Mouse (Mus musculus): ENCODE measurements around the gene Mov10l1. TPM values are rescaled to one million over a fixed set of nuclear protein-coding genes. Genes with fewer than 3 reads are reported as not detected.

Gene Mov10l1
- total and polyA plus RNA-seq, 2 experiments = not detected

DNA sequence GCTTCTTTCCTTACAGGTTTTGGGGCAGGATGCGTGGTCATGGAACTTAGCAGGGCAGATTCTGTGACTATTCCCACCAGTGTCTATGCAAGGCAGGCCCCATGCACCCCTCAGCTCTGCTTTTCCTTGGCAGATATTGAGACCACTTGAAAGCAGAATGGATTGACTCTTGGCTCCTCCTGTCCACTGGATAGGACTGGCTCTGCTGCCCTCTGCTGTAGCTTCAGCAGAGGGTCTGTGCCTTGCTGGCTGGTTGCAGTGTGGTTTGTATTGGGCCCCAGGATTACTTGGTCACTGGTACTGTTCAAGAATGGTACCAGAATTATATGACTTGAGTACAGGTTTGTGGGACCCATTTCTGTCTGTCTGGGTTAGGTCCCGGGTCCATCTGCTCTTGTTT lies 16.4 kb downstream of the Mov10l1 start:
- TF ChIP-seq POLR2A (IDR thresholded peaks at IDR 0.05; ENCODE audit: extremely low read depth, insufficient read depth, low read length) (no peak), CTCF (IDR thresholded peaks at IDR 0.05; ENCODE audit: low read depth, low read length) (peak; percentile 67)
- Histone ChIP-seq H3K36me3 (ENCODE audit: control insufficient read depth, insufficient read depth, low read length) (no peaks in the 10 kb centered on the region), H3K4me3 (ENCODE audit: insufficient read depth, low read depth, low read length) (no peak overlapping the region), H3K79me2 (ENCODE audit: control insufficient read depth, insufficient read depth, low read length) (no peaks in the 10 kb centered on the region), H3K4me1 (ENCODE audit: control insufficient read depth, insufficient read depth, low read length) (no peaks in the 10 kb centered on the region), H3K27me3 (ENCODE audit: control insufficient read depth, insufficient read depth, low read length) (no peaks in the 10 kb centered on the region), H3K27ac (replicated peaks; ENCODE audit: insufficient read depth, low read depth, low read length) (no peak overlapping the region), H3K9ac (ENCODE audit: low read depth, low read length) (no peak overlapping the region)
- 71% methylated on average over 2 of the region's 2 CpGs for WGBS
- DNase-seq (ENCODE audit: extremely low read depth, low read depth, low spot score) = peak; percentile 5

GRCm38 (mm10) chr15:89000367-89000766 lies 17.7 kb downstream of the Mov10l1 start:
- 50% methylated on average over 2 of the region's 2 CpGs for WGBS
- no peak for TF ChIP-seq POLR2A (IDR thresholded peaks at IDR 0.05; ENCODE audit: extremely low read depth, insufficient read depth, low read length)
- TF ChIP-seq CTCF (IDR thresholded peaks at IDR 0.05; ENCODE audit: low read depth, low read length) = no peak
- Histone ChIP-seq H3K36me3 (ENCODE audit: control insufficient read depth, insufficient read depth, low read length) (no peaks in the 10 kb centered on the region), H3K4me3 (ENCODE audit: insufficient read depth, low read depth, low read length) (no peak overlapping the region), H3K4me1 (ENCODE audit: control insufficient read depth, insufficient read depth, low read length) (no peaks in the 10 kb centered on the region), H3K27ac (replicated peaks; ENCODE audit: insufficient read depth, low read depth, low read length) (no peak overlapping the region), H3K9ac (ENCODE audit: low read depth, low read length) (no peak overlapping the region), H3K27me3 (ENCODE audit: control insufficient read depth, insufficient read depth, low read length) (no peaks in the 10 kb centered on the region), H3K79me2 (ENCODE audit: control insufficient read depth, insufficient read depth, low read length) (no peaks in the 10 kb centered on the region)
- no peak for DNase-seq (ENCODE audit: extremely low read depth, low read depth, low spot score)

DNA sequence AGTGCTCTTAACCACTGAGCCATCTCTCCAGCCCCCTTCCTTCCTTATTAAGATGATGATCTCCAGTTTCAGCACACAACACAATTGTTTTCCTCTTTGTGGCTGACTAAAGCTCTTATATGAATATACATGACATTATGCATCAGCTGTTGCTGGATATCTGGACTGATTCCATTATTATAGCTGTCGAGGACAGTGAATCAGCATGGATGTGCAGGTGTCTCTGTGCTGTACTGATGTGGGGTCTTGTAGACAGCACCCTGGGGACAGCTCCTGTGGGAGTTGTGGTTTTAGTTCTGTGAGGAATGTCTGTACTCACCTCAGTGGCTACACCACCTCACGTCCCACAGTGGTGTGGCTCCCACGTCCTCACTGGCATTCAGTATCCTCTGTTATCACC lies 18.5 kb downstream of the Mov10l1 start:
- H3K36me3 ChIP-seq (ENCODE audit: control insufficient read depth, insufficient read depth, low read length) = no peaks in the 10 kb centered on the region
- no peak overlapping the region for H3K9ac ChIP-seq (ENCODE audit: low read depth, low read length)
- no peaks in the 10 kb centered on the region for H3K79me2 ChIP-seq (ENCODE audit: control insufficient read depth, insufficient read depth, low read length)
- H3K4me1 ChIP-seq (ENCODE audit: control insufficient read depth, insufficient read depth, low read length) = no peaks in the 10 kb centered on the region
- no peak for DNase-seq (ENCODE audit: extremely low read depth, low read depth, low spot score)
- H3K27me3 ChIP-seq (ENCODE audit: control insufficient read depth, insufficient read depth, low read length) = no peaks in the 10 kb centered on the region
- WGBS = 86% methylated on average over 3 of the region's 3 CpGs
- no peak overlapping the region for H3K4me3 ChIP-seq (ENCODE audit: insufficient read depth, low read depth, low read length)
- no peak overlapping the region for H3K27ac ChIP-seq (replicated peaks; ENCODE audit: insufficient read depth, low read depth, low read length)
- TF ChIP-seq CTCF (IDR thresholded peaks at IDR 0.05; ENCODE audit: low read depth, low read length) = no peak
- TF ChIP-seq POLR2A (IDR thresholded peaks at IDR 0.05; ENCODE audit: extremely low read depth, insufficient read depth, low read length) = no peak

DNA sequence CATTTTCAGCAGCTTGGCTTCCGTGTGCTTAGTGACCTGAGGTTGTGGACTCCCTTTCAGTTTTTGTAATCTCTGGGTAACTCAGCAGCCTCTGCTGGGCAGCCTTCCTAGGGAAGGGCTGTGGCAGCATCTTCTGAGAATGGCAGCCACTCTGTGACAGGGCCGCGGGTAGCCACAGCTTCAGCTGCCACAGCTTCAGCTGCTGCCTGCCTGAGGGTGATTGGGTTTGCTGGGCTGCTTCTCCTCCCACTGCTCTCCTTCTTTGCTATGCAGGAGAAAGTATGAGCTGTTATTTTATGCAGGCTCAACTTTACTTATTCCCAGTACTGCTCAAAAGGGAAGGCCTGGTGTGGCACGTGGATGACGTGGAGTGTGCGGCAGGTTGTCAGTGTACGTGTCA lies 24.3 kb downstream of the Mov10l1 start:
- no peaks in the 10 kb centered on the region for H3K27me3 ChIP-seq (ENCODE audit: control insufficient read depth, insufficient read depth, low read length)
- no peaks in the 10 kb centered on the region for H3K4me1 ChIP-seq (ENCODE audit: control insufficient read depth, insufficient read depth, low read length)
- H3K4me3 ChIP-seq (ENCODE audit: insufficient read depth, low read depth, low read length) = no peak overlapping the region
- H3K36me3 ChIP-seq (ENCODE audit: control insufficient read depth, insufficient read depth, low read length) = no peaks in the 10 kb centered on the region
- WGBS = 91% methylated on average over 7 of the region's 7 CpGs
- H3K79me2 ChIP-seq (ENCODE audit: control insufficient read depth, insufficient read depth, low read length) = no peaks in the 10 kb centered on the region
- TF ChIP-seq CTCF (IDR thresholded peaks at IDR 0.05; ENCODE audit: low read depth, low read length) (no peak), POLR2A (IDR thresholded peaks at IDR 0.05; ENCODE audit: extremely low read depth, insufficient read depth, low read length) (no peak)
- H3K9ac ChIP-seq (ENCODE audit: low read depth, low read length) = no peak overlapping the region
- no peak overlapping the region for H3K27ac ChIP-seq (replicated peaks; ENCODE audit: insufficient read depth, low read depth, low read length)
- no peak for DNase-seq (ENCODE audit: extremely low read depth, low read depth, low spot score)

DNA sequence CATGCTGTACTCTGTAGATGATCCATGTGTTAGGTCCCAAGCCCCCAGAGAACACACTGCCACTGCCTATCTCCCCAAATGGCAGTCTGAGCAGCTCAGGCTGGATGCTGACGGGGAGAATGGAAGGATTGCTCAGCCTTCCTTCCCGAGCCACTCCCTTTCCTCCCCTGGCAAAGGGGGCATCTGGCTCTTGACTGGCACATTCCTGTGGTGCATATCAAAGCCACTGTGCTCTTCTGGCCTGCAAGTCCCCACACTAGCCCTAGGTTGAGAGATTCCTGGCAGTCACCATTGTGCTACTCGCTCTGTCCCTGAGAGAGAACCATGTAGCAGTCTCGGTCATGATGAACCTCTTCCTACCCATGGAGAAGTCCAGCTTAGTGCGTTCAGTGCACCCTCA lies 25.1 kb downstream of the Mov10l1 start:
- Histone ChIP-seq H3K4me3 (ENCODE audit: insufficient read depth, low read depth, low read length) (no peak overlapping the region), H3K79me2 (ENCODE audit: control insufficient read depth, insufficient read depth, low read length) (no peaks in the 10 kb centered on the region), H3K9ac (ENCODE audit: low read depth, low read length) (no peak overlapping the region), H3K27me3 (ENCODE audit: control insufficient read depth, insufficient read depth, low read length) (no peaks in the 10 kb centered on the region), H3K27ac (replicated peaks; ENCODE audit: insufficient read depth, low read depth, low read length) (no peak overlapping the region), H3K4me1 (ENCODE audit: control insufficient read depth, insufficient read depth, low read length) (no peaks in the 10 kb centered on the region), H3K36me3 (ENCODE audit: control insufficient read depth, insufficient read depth, low read length) (no peaks in the 10 kb centered on the region)
- no peak for DNase-seq (ENCODE audit: extremely low read depth, low read depth, low spot score)
- TF ChIP-seq POLR2A (IDR thresholded peaks at IDR 0.05; ENCODE audit: extremely low read depth, insufficient read depth, low read length) = no peak
- TF ChIP-seq CTCF (IDR thresholded peaks at IDR 0.05; ENCODE audit: low read depth, low read length) = no peak
- WGBS = 84% methylated on average over 5 of the region's 5 CpGs

DNA sequence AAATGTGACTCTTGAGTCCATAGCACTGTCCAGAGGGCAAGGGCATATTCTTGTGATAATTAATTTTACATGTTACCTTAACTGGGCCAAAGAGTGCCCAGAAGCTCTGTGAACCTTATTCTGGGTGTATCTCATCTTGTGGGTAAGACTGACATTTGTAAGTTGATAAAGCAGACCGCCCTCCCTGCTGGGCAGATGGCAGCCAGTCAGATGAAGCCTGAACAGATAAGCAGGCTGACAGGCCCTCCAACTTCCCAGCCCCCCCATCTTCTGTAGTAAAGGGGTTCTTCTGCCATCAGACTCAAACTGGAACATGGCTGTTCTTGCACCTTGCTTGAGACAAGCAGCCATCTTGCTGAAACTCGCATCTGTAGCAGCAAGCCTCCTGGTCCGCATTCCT lies 34.0 kb downstream of the Mov10l1 start:
- Histone ChIP-seq H3K27ac (replicated peaks; ENCODE audit: insufficient read depth, low read depth, low read length) (no peak overlapping the region), H3K36me3 (ENCODE audit: control insufficient read depth, insufficient read depth, low read length) (no peaks in the 10 kb centered on the region), H3K27me3 (ENCODE audit: control insufficient read depth, insufficient read depth, low read length) (no peaks in the 10 kb centered on the region), H3K4me3 (ENCODE audit: insufficient read depth, low read depth, low read length) (no peak overlapping the region), H3K79me2 (ENCODE audit: control insufficient read depth, insufficient read depth, low read length) (no peaks in the 10 kb centered on the region), H3K4me1 (ENCODE audit: control insufficient read depth, insufficient read depth, low read length) (no peaks in the 10 kb centered on the region), H3K9ac (ENCODE audit: low read depth, low read length) (no peak overlapping the region)
- WGBS = 79% methylated on average over 3 of the region's 3 CpGs
- TF ChIP-seq POLR2A (IDR thresholded peaks at IDR 0.05; ENCODE audit: extremely low read depth, insufficient read depth, low read length) (no peak), CTCF (IDR thresholded peaks at IDR 0.05; ENCODE audit: low read depth, low read length) (no peak)
- no peak for DNase-seq (ENCODE audit: extremely low read depth, low read depth, low spot score)

Measured in liver, adult 2 months (tissue).